Mouse (Mus musculus) liver, postnatal 0 days (tissue): ENCODE data around the gene Rec8. TPM values are rescaled to one million over a fixed set of nuclear protein-coding genes. Genes with fewer than 3 reads are reported as not detected.
A peak's percentile ranks its signal among the peaks of the same experiment; 100 is the strongest.

Experiments
- ATAC-seq: fragments of 200-750 bp; cut with Nextera tagmentation; 2 replicates; pipeline ENCODE4 v1.8.0; 2017; ENCODE audit warnings: mild to moderate bottlenecking, moderate library complexity
- DNase-seq: peaks from one replicate; pipeline ENCODE4 v3.0.0-alpha.2; 2016
- H3K27ac ChIP-seq: fragments of 300-500 bp; sonication (generic); 2 replicates; pipeline ENCODE4 v1.5.1; 2014; ENCODE audit warnings: antibody characterized with exemption, moderate library complexity, mild to moderate bottlenecking, low read depth
- H3K27me3 ChIP-seq: fragments of 300-500 bp; sonication (generic); 2 replicates; pipeline ENCODE4 v1.6.1; 2014; ENCODE audit warnings: low read length, control low read depth, mixed read lengths; ENCODE audit not compliant: insufficient read depth
- H3K36me3 ChIP-seq: fragments of 300-500 bp; sonication (generic); replicated peaks from 2 replicates; pipeline ENCODE4 v1.6.1; 2014; ENCODE audit warnings: mild to moderate bottlenecking, control low read depth, low read length, moderate library complexity, mixed read lengths; ENCODE audit not compliant: insufficient read depth
- H3K4me1 ChIP-seq: fragments of 300-500 bp; sonication (generic); 2 replicates; pipeline ENCODE4 v1.6.1; 2014; ENCODE audit warnings: antibody characterized with exemption, mild to moderate bottlenecking, control low read depth; ENCODE audit not compliant: insufficient read depth
- H3K4me2 ChIP-seq: fragments of 300-500 bp; sonication (generic); 2 replicates; pipeline ENCODE4 v1.6.1; 2014; ENCODE audit warnings: low read depth, mild to moderate bottlenecking, low read length, moderate library complexity, mixed read lengths
- H3K4me3 ChIP-seq: fragments of 300-500 bp; sonication (generic); 2 replicates; pipeline ENCODE4 v1.5.1; 2014; ENCODE audit warnings: low read depth, low read length
- H3K9ac ChIP-seq: fragments of 300-500 bp; sonication (generic); replicated peaks from 2 replicates; pipeline ENCODE4 v1.6.1; 2014; ENCODE audit warnings: mild to moderate bottlenecking, moderate library complexity
- H3K9me3 ChIP-seq: fragments of 300-500 bp; sonication (generic); 2 replicates; pipeline ENCODE4 v1.6.1; 2016; ENCODE audit warnings: mild to moderate bottlenecking, control low read depth, low read length, mixed read lengths
- CTCF ChIP-seq: sonication (generic); IDR thresholded peaks from 2 replicates; pipeline ENCODE4 v1.5.1; 2016; ENCODE audit warnings: antibody characterized with exemption, low read depth
- EP300 ChIP-seq: IDR thresholded peaks from 2 replicates; pipeline ENCODE4 v1.6.1; 2016; ENCODE audit warnings: antibody characterized with exemption, low read depth, mild to moderate bottlenecking
- WGBS: fragments of 180-500 bp; shearing (Covaris S2); extraction: QIAGEN DNeasy Blood & Tissue Kit; methylation state at CpG from one replicate; pipeline ENCODE4 v1.1.7; 2014; ENCODE audit not compliant: insufficient replicate concordance; 5-methylcytosine and 5-hydroxymethylcytosine counted together
- polyA plus RNA-seq: library from polyadenylated mRNA; unstranded; fragments of >200 nt; fragmentation: Nextera tagmentation; extraction: Ambion mirVana; gene quantifications from 2 replicates; pipeline ENCODE4 v1.2.1, GENCODE M21; 2015

Gene Rec8
- polyA plus RNA-seq, 1 experiment from 2014 or later = 1.5 TPM

- H3K4me2 ChIP-seq = peak within 1 kb of the TSS; percentile 82
- H3K27me3 ChIP-seq = no peaks in the 10 kb centered on the region
- H3K27ac ChIP-seq = peak within 1 kb of the TSS; percentile 81
- peak within 1 kb of the TSS; percentile 85 for H3K9ac ChIP-seq
- peaks cover 23% of the 10 kb centered on the region for H3K36me3 ChIP-seq
- under 1% methylated on average over 39 of the region's 39 CpGs for WGBS
- ATAC-seq (peak; percentile 98), DNase-seq (peak; percentile 86)
- H3K9me3 ChIP-seq = no peaks in the 10 kb centered on the region
- TF ChIP-seq CTCF (peak; percentile 66), EP300 (0 out of 2 replicates have a peak, but pooled peaks have one; percentile 13)
- H3K4me1 ChIP-seq = 0 out of 2 replicates have a peak, but pooled peaks cover 5% of the 10 kb centered on the region
- peak within 1 kb of the TSS; percentile 73 for H3K4me3 ChIP-seq
Observed at GRCm38 (mm10) chr14:55659960-55660573, 42.2 kb downstream of the Rec8 start, which contains the start of gene Mdp1. TSS of gene Mdp1 (minus strand) at chr14:55660508.

- peak overlapping the region; percentile 81 for H3K27ac ChIP-seq
- H3K9ac ChIP-seq = peak overlapping the region; percentile 85
- no peaks in the 10 kb centered on the region for H3K9me3 ChIP-seq
- 0 out of 2 replicates have a peak, but pooled peaks cover 5% of the 10 kb centered on the region for H3K4me1 ChIP-seq
- DNase-seq (no peak), ATAC-seq (no peak)
- WGBS = 62% methylated on average over 2 of the region's 2 CpGs
- H3K36me3 ChIP-seq = peaks cover 23% of the 10 kb centered on the region
- no peak for TF ChIP-seq EP300
- no peak for TF ChIP-seq CTCF
- H3K27me3 ChIP-seq = no peaks in the 10 kb centered on the region
- H3K4me2 ChIP-seq = peak overlapping the region; percentile 82
- H3K4me3 ChIP-seq = peak overlapping the region; percentile 73
Observed at GRCm38 (mm10) chr14:55660636-55661035, 42.8 kb downstream of the Rec8 start.

- Histone ChIP-seq H3K4me2 (peak overlapping the region; percentile 79), H3K4me3 (peak overlapping the region; percentile 68), H3K4me1 (peaks cover 13% of the 10 kb centered on the region), H3K36me3 (peaks cover 18% of the 10 kb centered on the region), H3K9me3 (no peaks in the 10 kb centered on the region), H3K27me3 (no peaks in the 10 kb centered on the region), H3K9ac (peak overlapping the region; percentile 68), H3K27ac (peak overlapping the region; percentile 78)
- ATAC-seq (peak; percentile 9), DNase-seq (no peak)
- WGBS = 0% methylated on average over 12 of the region's 12 CpGs
- no peak for TF ChIP-seq EP300
- TF ChIP-seq CTCF = no peak
Observed at GRCm38 (mm10) chr14:55671486-55671832, 53.6 kb downstream of the Rec8 start.

DNA sequence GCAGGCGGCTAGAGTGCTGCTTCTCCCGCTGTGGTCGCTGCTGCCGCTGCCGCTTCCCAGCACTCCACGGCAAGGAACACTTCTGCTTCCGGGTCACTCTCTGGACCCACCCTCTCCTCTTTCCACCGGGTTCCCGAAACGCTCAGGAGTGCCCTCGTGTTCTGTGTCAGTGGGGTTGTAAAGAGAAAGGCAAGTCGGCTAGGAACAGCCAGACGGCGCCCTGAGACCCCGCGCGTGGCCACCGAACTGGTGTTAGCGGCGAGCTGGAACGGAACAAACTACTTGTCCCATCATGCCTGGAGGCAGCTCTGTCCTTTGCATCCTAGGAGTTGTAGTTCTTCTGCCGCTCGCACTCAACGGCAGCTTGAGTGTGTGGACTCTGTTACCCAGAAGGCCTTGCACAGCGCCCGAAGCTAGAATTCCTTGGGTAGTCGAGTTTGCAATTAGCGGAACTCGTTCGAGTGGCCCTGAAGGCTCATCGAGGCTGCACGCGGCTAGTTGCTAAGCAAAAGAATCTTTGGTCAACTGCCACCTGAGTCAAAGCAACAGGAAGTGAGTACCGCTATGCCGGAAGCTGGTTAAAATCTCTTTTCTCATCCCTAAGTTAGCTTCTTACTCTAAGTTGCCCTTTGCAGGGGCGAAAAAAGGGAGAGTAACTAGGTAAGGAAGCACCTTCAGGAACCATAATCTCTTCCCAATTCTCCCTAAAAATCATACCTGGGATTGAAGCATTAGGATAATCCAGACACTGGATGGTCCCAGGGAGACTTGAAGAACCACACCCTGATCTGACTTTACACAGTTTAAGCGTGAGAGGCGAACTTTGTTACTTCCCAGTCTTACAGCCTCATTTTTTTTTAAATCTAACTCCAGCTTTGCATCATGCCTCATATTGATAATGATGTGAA, 54.2 kb downstream of the Rec8 start, which contains the start of the genes Gmpr2 and Nedd8:
TSS of gene Gmpr2 (plus strand) at position 109 of the 908 bp plus-strand sequence.
TSS of gene Nedd8 (minus strand) at position 292 of the 908 bp plus-strand sequence.
- ATAC-seq = peak; percentile 98
- peaks cover 13% of the 10 kb centered on the region for H3K4me1 ChIP-seq
- peak; percentile 88 for DNase-seq
- peak within 1 kb of the TSS; percentile 79 for H3K4me2 ChIP-seq
- H3K9ac ChIP-seq = peak within 1 kb of the TSS; percentile 68
- peak within 1 kb of the TSS; percentile 78 for H3K27ac ChIP-seq
- under 1% methylated on average over 38 of the region's 38 CpGs for WGBS
- H3K27me3 ChIP-seq = no peaks in the 10 kb centered on the region
- TF ChIP-seq EP300 (peak; percentile 52; the same call in 1 of the 2 replicates), CTCF (no peak)
- no peaks in the 10 kb centered on the region for H3K9me3 ChIP-seq
- peaks cover 21% of the 10 kb centered on the region for H3K36me3 ChIP-seq
- H3K4me3 ChIP-seq = peak within 1 kb of the TSS; percentile 68

DNA sequence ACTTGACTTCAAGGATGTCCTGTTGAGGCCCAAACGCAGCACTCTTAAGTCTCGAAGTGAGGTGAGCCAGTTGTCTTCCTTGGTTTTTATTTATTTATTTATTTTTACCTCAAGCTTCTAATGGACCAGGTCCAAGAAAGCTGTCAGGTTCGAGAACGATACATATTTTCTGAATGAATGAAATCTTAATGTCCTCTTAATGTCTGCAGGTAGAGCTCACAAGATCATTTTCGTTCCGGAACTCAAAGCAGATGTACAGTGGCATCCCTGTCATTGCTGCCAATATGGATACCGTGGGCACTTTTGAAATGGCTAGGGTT, 54.9 kb downstream of the Rec8 start:
- WGBS = 62% methylated on average over 7 of the region's 7 CpGs
- Histone ChIP-seq H3K4me2 (peak overlapping the region; percentile 79), H3K36me3 (peaks cover 26% of the 10 kb centered on the region), H3K4me1 (peaks cover 13% of the 10 kb centered on the region), H3K9ac (peak overlapping the region; percentile 68; the same call in 1 of the 2 replicates), H3K27me3 (no peaks in the 10 kb centered on the region), H3K27ac (peak overlapping the region; percentile 78; the same call in 1 of the 2 replicates), H3K9me3 (no peaks in the 10 kb centered on the region), H3K4me3 (peak overlapping the region; percentile 68)
- no peak for TF ChIP-seq EP300
- no peak for TF ChIP-seq CTCF
- ATAC-seq = no peak
- no peak for DNase-seq

Other genes starting within 250 kb of the Rec8 start
- 177 TPM in 2 replicates for gene Dhrs4, start 139.3 kb upstream of the Rec8 start, polyA plus RNA-seq
- 0.06 and 0.08 TPM in 2 replicates for gene Carmil3, start 127.4 kb upstream of the Rec8 start, polyA plus RNA-seq
- not detected in 2 replicates for gene Cpne6, start 107.6 kb upstream of the Rec8 start, polyA plus RNA-seq
- gene Nrl, start 93.1 kb upstream of the Rec8 start, polyA plus RNA-seq = not detected in 2 replicates
- 19.9 and 20.7 TPM in 2 replicates for gene Pck2, start 77.8 kb upstream of the Rec8 start, polyA plus RNA-seq
- gene Dcaf11, start 58.0 kb upstream of the Rec8 start, polyA plus RNA-seq = 59.9 and 62.7 TPM in 2 replicates
- 1.3 and 1.4 TPM in 2 replicates for gene A730061H03Rik, start 57.6 kb upstream of the Rec8 start, polyA plus RNA-seq
- 1.8 and 4.6 TPM in 2 replicates for gene Fitm1, start 42.4 kb upstream of the Rec8 start, polyA plus RNA-seq
- 162 and 180 TPM in 2 replicates for gene Psme1, start 39.9 kb upstream of the Rec8 start, polyA plus RNA-seq
- 17.3 and 19.2 TPM in 2 replicates for gene Emc9, start 32.7 kb upstream of the Rec8 start, polyA plus RNA-seq
- 222 and 231 TPM in 2 replicates for gene Psme2, start 26.9 kb upstream of the Rec8 start, polyA plus RNA-seq
- 8.5 and 9.6 TPM in 2 replicates for gene Rnf31, start 26.3 kb upstream of the Rec8 start, polyA plus RNA-seq
- gene Irf9, start 14.5 kb upstream of the Rec8 start, polyA plus RNA-seq = 18.6 and 19.4 TPM in 2 replicates
- 14.7 and 16.6 TPM in 2 replicates for gene Ipo4, start 17.9 kb downstream of the Rec8 start, polyA plus RNA-seq
- 0.99 and 1.6 TPM in 2 replicates for gene Gm49378, start 19.9 kb downstream of the Rec8 start, polyA plus RNA-seq
- gene Tm9sf1, start 25.8 kb downstream of the Rec8 start, polyA plus RNA-seq = 39.3 and 42.8 TPM in 2 replicates
- 0.06 and 0.21 TPM in 2 replicates for gene Tssk4, start 32.1 kb downstream of the Rec8 start, polyA plus RNA-seq
- gene Mdp1, start 42.5 kb downstream of the Rec8 start, polyA plus RNA-seq = 16.0 and 16.1 TPM in 2 replicates
- gene Gmpr2, start 53.9 kb downstream of the Rec8 start, polyA plus RNA-seq = 15.0 and 17.4 TPM in 2 replicates
- 228 and 231 TPM in 2 replicates for gene Nedd8, start 54.1 kb downstream of the Rec8 start, polyA plus RNA-seq
- 11.5 and 14.1 TPM in 2 replicates for gene Tinf2, start 63.8 kb downstream of the Rec8 start, polyA plus RNA-seq
- gene Tgm1, start 95.9 kb downstream of the Rec8 start, polyA plus RNA-seq = 3.6 and 4.7 TPM in 2 replicates
- 18.5 and 21.2 TPM in 2 replicates for gene Rabggta, start 104.2 kb downstream of the Rec8 start, polyA plus RNA-seq
- 98.6 and 103 TPM in 2 replicates for gene Dhrs1, start 127.7 kb downstream of the Rec8 start, polyA plus RNA-seq
- gene Nop9, start 127.7 kb downstream of the Rec8 start, polyA plus RNA-seq = 13.2 and 14.5 TPM in 2 replicates
- gene Cideb, start 140.4 kb downstream of the Rec8 start, polyA plus RNA-seq = 191 and 192 TPM in 2 replicates
- gene Ltb4r2, start 143.4 kb downstream of the Rec8 start, polyA plus RNA-seq = 1.8 and 2.1 TPM in 2 replicates
- gene Ltb4r1, start 147.9 kb downstream of the Rec8 start, polyA plus RNA-seq = 21.6 and 22.0 TPM in 2 replicates
- 1.5 and 1.7 TPM in 2 replicates for gene Adcy4, start 166.1 kb downstream of the Rec8 start, polyA plus RNA-seq
- gene Ripk3, start 170.8 kb downstream of the Rec8 start, polyA plus RNA-seq = 9.6 and 10.3 TPM in 2 replicates
- 0.41 and 0.63 TPM in 2 replicates for gene Nfatc4, start 205.1 kb downstream of the Rec8 start, polyA plus RNA-seq
- gene Nynrin, start 236.0 kb downstream of the Rec8 start, polyA plus RNA-seq = 0.63 and 0.70 TPM in 2 replicates